Mouse (Mus musculus): Measurements from ENCODE around the gene Btbd9. TPM values are rescaled to one million over a fixed set of nuclear protein-coding genes. Genes with fewer than 3 reads are reported as not detected.
"Not testable (repeated sequence)": the region's sequence is repeated elsewhere in the genome, so short reads cannot be mapped to it uniquely, and the experiment has no call there.

The Btbd9 gene
- polyA plus RNA-seq, 1 experiment from 2014 or later = 59.7 TPM

DNA sequence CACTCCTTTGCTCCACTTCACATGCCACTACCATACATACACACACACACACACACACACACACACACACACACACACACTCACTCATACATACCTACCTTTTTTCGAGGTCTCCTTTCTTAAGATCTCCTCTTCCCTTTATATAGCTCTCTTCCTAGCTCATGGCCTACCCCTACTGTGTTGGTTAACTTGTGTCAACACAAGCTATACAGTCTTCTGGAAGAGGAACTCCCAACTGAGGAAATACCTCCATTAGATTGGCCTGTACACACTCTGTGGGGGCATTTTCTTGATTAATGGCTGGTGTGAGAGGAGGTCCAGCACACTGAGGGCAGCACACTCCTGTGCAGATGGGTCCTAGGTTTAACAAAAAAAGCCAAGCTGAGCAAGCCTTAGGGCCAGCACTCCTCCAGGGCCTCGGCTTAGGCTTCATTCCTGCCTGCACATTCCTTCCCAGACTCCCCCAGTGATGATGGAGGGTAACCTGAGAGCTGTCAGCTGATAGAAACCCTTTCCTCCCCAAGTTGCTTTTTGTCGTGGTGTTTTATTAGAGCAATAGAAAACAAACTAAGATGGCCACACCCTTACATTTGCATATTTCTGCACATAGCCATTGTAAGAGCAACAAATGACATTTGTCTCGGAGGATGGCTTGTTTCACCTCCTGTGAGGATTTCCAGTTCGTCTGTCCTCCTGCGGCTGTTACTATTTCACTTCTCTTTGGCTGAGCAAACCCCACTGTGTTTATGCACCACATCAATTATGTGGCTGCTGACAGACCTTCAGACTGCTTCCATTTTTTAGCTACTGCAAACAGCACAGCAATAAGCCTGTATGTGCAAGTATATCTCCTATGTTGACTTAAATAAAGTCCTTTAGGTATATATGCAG lies 50.6 kb downstream of the Btbd9 start:
- Histone ChIP-seq H3K27me3 (ENCODE audit: control insufficient read depth, insufficient read depth, low read length) (no peaks in the 10 kb centered on the region), H3K27ac (ENCODE audit: low read depth, low read length) (no peak overlapping the region), H3K4me2 (no peak overlapping the region), H3K4me1 (ENCODE audit: control insufficient read depth, insufficient read depth, low read length) (no peaks in the 10 kb centered on the region), H3K36me3 (ENCODE audit: control insufficient read depth, insufficient read depth, low read length) (no peaks in the 10 kb centered on the region), H3K9ac (ENCODE audit: low read length) (no peak overlapping the region), H3K9me3 (ENCODE audit: control insufficient read depth, low read length) (no peaks in the 10 kb centered on the region), H3K4me3 (ENCODE audit: low read depth, low read length) (no peak overlapping the region)
- ATAC-seq (ENCODE audit: low FRiP score) = no peak
- DNase-seq (ENCODE audit: low spot score, missing footprints) = no peak
- 69% methylated on average over 6 of the region's 6 CpGs for WGBS

DNA sequence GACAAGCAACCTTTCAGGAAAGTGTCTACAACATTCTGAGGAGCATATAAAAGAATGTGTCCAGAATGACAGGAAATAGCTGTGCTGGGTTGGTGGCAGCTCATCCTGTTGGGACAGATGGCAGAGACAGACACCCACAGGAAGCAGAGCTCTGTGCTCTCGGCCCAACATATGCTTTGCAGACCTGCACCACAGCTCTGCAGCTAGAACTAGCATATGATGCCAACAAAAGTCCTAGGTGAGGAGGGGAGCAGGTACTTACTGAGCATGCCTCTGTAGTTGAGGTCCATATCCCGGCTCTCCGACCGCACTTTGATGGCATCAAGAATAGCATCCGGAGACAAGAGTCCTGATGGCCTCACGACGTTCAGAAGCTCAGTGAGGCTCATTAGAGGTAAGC lies 51.8 kb downstream of the Btbd9 start:
- Histone ChIP-seq H3K36me3 (ENCODE audit: control insufficient read depth, insufficient read depth, low read length) (no peaks in the 10 kb centered on the region), H3K27me3 (ENCODE audit: control insufficient read depth, insufficient read depth, low read length) (no peaks in the 10 kb centered on the region), H3K27ac (ENCODE audit: low read depth, low read length) (no peak overlapping the region), H3K9ac (ENCODE audit: low read length) (no peak overlapping the region), H3K4me3 (ENCODE audit: low read depth, low read length) (no peak overlapping the region), H3K9me3 (ENCODE audit: control insufficient read depth, low read length) (no peaks in the 10 kb centered on the region), H3K4me1 (ENCODE audit: control insufficient read depth, insufficient read depth, low read length) (no peaks in the 10 kb centered on the region), H3K4me2 (no peak overlapping the region)
- ATAC-seq (ENCODE audit: low FRiP score) (no peak), DNase-seq (ENCODE audit: low spot score, missing footprints) (no peak)
- WGBS = 83% methylated on average over 7 of the region's 7 CpGs

DNA sequence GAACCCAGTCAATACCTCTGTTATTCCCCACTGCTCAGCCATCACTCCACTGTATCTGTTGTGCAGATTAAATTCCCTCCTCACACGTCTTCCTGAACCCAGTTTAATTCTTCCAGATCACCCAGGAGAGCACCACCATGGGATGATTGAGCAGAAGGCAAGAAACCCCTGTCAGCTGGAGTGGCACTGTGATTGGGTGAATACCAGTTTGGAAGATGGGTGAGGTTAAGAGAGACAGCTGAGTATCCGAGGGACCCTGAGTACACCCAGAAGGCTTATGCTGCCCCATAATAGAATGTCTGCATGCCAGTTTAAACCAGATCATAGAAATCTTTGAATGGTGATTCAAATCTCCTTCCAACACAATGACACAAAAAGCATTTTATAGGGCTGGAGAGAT lies 52.5 kb downstream of the Btbd9 start:
- Histone ChIP-seq H3K4me2 (no peak overlapping the region), H3K4me3 (ENCODE audit: low read depth, low read length) (no peak overlapping the region), H3K9ac (ENCODE audit: low read length) (no peak overlapping the region), H3K4me1 (ENCODE audit: control insufficient read depth, insufficient read depth, low read length) (no peaks in the 10 kb centered on the region), H3K9me3 (ENCODE audit: control insufficient read depth, low read length) (no peaks in the 10 kb centered on the region), H3K36me3 (ENCODE audit: control insufficient read depth, insufficient read depth, low read length) (no peaks in the 10 kb centered on the region), H3K27me3 (ENCODE audit: control insufficient read depth, insufficient read depth, low read length) (no peaks in the 10 kb centered on the region), H3K27ac (ENCODE audit: low read depth, low read length) (no peak overlapping the region)
- DNase-seq (ENCODE audit: low spot score, missing footprints) (no peak), ATAC-seq (ENCODE audit: low FRiP score) (no peak)
- 80% methylated on average over 2 of the region's 2 CpGs for WGBS

DNA sequence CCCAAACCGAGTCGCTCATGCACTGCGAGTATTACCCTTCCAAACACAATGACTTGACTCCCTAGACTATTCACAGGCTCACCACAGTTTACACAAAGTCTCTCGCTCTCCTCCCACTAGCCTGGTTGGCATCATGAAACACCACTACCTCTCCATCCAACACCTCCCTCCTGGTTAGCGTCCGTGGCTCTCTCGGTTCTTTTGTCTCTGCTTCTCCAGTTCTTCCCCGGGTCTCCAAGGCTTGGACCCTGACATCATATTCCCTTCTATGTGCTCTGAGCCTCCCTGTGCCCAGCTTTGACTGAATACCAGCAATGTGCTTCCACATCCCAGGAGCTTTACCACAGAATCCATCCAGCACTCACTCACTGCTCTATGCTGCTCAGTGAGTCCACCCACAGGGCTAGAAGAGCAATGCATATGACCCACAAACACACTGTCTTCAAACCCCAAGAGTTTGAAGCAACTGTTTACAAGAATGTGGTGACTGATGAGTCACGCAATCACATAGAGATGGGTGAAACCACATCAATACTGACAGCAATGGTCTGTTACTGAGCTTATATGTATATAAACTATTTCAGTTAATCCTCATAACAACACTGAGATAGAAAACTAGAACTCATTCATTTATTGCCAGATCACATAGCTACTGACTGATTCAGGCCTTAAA lies 53.7 kb downstream of the Btbd9 start:
- Histone ChIP-seq H3K27me3 (ENCODE audit: control insufficient read depth, insufficient read depth, low read length) (no peaks in the 10 kb centered on the region), H3K4me2 (no peak overlapping the region), H3K4me3 (ENCODE audit: low read depth, low read length) (no peak overlapping the region), H3K9me3 (ENCODE audit: control insufficient read depth, low read length) (no peaks in the 10 kb centered on the region), H3K27ac (ENCODE audit: low read depth, low read length) (no peak overlapping the region), H3K9ac (ENCODE audit: low read length) (no peak overlapping the region), H3K4me1 (ENCODE audit: control insufficient read depth, insufficient read depth, low read length) (no peaks in the 10 kb centered on the region), H3K36me3 (ENCODE audit: control insufficient read depth, insufficient read depth, low read length) (no peaks in the 10 kb centered on the region)
- 95% methylated on average over 9 of the region's 9 CpGs for WGBS
- ATAC-seq (ENCODE audit: low FRiP score) = no peak
- no peak for DNase-seq (ENCODE audit: low spot score, missing footprints)

DNA sequence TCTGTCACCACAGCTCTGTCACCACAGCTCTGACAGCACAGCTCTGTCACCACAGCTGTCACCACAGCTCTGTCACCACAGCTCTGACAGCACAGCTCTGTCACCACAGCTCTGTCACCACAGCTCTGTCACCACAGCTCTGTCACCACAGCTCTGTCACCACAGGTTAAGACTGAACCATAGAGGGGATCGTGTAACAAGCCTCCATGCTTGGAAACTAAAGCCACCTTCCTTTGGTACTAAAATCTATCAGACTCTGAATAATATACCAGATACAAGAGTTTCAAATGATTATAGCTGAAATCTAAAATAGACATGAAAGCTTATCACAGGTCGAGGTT lies 57.1 kb downstream of the Btbd9 start:
- not testable (repeated sequence) for H3K4me1 ChIP-seq (ENCODE audit: control insufficient read depth, insufficient read depth, low read length); H3K9me3 ChIP-seq (ENCODE audit: control insufficient read depth, low read length); H3K4me3 ChIP-seq (ENCODE audit: low read depth, low read length); H3K27me3 ChIP-seq (ENCODE audit: control insufficient read depth, insufficient read depth, low read length); H3K36me3 ChIP-seq (ENCODE audit: control insufficient read depth, insufficient read depth, low read length); H3K4me2 ChIP-seq; H3K27ac ChIP-seq (ENCODE audit: low read depth, low read length); DNase-seq (ENCODE audit: low spot score, missing footprints); ATAC-seq (ENCODE audit: low FRiP score); H3K9ac ChIP-seq (ENCODE audit: low read length)
- 86% methylated on average over 2 of the region's 2 CpGs for WGBS

DNA sequence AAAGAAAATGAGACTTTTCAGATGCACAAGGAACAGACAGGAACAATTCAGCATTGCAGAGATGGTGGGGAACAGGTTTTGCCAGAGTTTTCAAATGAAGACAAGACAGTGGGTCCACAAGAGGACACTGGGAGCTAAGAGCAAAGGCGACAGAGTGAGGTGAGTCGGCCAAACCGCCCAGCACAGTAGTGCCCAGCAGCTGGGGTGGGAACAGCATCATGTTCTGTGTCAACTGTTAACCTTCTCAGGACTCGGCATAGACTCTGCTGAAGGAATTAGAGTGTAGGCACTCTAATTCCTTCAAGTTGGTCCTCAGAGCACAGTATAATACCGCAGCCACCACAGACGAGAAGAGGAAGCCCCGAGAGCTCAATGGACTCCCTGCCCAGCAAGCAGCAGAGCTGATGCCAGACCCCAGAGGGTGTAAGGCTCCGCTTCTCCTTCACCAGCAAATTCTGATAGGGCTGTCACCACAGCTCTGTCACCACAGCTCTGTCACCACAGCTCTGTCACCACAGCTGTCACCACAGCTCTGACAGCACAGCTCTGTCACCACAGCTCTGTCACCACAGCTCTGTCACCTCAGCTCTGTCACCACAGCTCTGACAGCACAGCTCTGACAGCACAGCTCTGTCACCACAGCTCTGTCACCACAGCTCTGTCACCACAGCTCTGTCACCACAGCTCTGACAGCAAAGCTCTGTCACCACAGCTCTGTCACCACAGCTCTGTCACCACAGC lies 57.7 kb downstream of the Btbd9 start:
- 87% methylated on average over 8 of the region's 8 CpGs for WGBS
- Histone ChIP-seq H3K27ac (ENCODE audit: low read depth, low read length) (no peak overlapping the region), H3K9me3 (ENCODE audit: control insufficient read depth, low read length) (no peaks in the 10 kb centered on the region), H3K36me3 (ENCODE audit: control insufficient read depth, insufficient read depth, low read length) (no peaks in the 10 kb centered on the region), H3K4me3 (ENCODE audit: low read depth, low read length) (no peak overlapping the region), H3K27me3 (ENCODE audit: control insufficient read depth, insufficient read depth, low read length) (no peaks in the 10 kb centered on the region), H3K4me1 (ENCODE audit: control insufficient read depth, insufficient read depth, low read length) (no peaks in the 10 kb centered on the region), H3K9ac (ENCODE audit: low read length) (no peak overlapping the region), H3K4me2 (no peak overlapping the region)
- ATAC-seq (ENCODE audit: low FRiP score) (no peak), DNase-seq (ENCODE audit: low spot score, missing footprints) (no peak)

DNA sequence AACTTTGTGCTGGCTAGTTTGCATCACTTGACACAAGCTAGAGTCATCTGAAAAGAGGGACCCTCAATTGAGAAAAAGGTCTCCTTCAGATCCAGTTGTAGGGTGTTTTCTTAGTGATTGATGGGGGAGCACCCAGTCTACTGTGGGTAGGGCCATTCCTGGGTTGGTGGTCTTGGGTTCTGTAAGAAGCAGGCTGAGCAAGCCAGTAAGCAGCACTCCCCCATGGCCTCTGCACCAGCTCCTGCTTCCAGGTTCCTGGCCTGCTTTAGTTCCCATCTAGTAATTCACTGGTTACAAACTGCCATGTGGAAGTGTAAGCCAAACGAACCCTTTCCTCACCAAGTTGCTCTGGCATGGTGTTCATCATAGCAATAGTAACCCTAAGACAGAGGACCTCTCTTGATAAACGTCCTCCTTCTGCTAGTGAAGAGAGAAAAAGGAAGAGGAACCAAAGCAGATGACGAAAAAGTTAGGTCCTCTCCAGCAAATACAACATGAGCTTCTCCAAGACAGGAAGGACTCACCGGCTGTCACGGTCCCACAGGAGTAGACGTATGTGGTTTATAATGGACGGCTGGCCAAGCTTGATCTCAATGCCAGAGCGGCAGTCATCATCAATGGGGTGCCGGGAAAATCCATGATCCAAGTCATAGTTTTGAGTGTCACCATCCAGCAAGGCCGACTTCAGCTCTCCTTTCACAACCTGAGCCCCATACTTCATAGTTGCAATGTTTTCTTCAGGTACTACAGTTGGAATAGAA lies 59.5 kb downstream of the Btbd9 start:
- H3K4me1 ChIP-seq (ENCODE audit: control insufficient read depth, insufficient read depth, low read length) = no peaks in the 10 kb centered on the region
- no peak overlapping the region for H3K27ac ChIP-seq (ENCODE audit: low read depth, low read length)
- no peak overlapping the region for H3K4me2 ChIP-seq
- no peak for DNase-seq (ENCODE audit: low spot score, missing footprints)
- WGBS = 88% methylated on average over 10 of the region's 10 CpGs
- H3K4me3 ChIP-seq (ENCODE audit: low read depth, low read length) = no peak overlapping the region
- no peak for ATAC-seq (ENCODE audit: low FRiP score)
- H3K27me3 ChIP-seq (ENCODE audit: control insufficient read depth, insufficient read depth, low read length) = no peaks in the 10 kb centered on the region
- H3K36me3 ChIP-seq (ENCODE audit: control insufficient read depth, insufficient read depth, low read length) = no peaks in the 10 kb centered on the region
- H3K9ac ChIP-seq (ENCODE audit: low read length) = no peak overlapping the region
- no peaks in the 10 kb centered on the region for H3K9me3 ChIP-seq (ENCODE audit: control insufficient read depth, low read length)

DNA sequence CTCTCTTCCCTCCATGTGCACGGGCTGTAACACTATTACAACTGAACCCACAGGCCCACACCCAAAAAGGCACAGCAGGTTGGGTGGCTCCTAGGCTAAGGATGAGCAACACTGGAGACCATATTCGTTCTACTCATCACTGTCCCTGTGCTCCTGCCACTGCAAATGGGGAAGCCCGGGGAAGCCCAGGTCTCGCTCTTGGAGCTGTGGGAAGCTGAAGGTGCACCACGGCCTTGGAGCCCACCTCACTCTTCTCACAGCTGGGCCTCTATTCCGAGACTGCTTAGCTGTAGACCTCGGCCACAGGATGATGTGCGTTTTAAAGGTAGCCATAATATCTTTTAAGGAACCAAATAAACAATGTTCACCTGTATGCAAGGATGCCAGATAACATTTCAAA lies 60.9 kb downstream of the Btbd9 start:
- WGBS = 90% methylated on average over 8 of the region's 8 CpGs
- Histone ChIP-seq H3K4me3 (ENCODE audit: low read depth, low read length) (no peak overlapping the region), H3K9me3 (ENCODE audit: control insufficient read depth, low read length) (no peaks in the 10 kb centered on the region), H3K27ac (ENCODE audit: low read depth, low read length) (no peak overlapping the region), H3K9ac (ENCODE audit: low read length) (no peak overlapping the region), H3K27me3 (ENCODE audit: control insufficient read depth, insufficient read depth, low read length) (no peaks in the 10 kb centered on the region), H3K4me1 (ENCODE audit: control insufficient read depth, insufficient read depth, low read length) (no peaks in the 10 kb centered on the region), H3K4me2 (no peak overlapping the region), H3K36me3 (ENCODE audit: control insufficient read depth, insufficient read depth, low read length) (no peaks in the 10 kb centered on the region)
- no peak for DNase-seq (ENCODE audit: low spot score, missing footprints)
- no peak for ATAC-seq (ENCODE audit: low FRiP score)

Data from midbrain, embryonic 11.5 days (tissue).